29 mouse cellular contexts compared by ENCODE assay signal in the genomic region with DNA sequence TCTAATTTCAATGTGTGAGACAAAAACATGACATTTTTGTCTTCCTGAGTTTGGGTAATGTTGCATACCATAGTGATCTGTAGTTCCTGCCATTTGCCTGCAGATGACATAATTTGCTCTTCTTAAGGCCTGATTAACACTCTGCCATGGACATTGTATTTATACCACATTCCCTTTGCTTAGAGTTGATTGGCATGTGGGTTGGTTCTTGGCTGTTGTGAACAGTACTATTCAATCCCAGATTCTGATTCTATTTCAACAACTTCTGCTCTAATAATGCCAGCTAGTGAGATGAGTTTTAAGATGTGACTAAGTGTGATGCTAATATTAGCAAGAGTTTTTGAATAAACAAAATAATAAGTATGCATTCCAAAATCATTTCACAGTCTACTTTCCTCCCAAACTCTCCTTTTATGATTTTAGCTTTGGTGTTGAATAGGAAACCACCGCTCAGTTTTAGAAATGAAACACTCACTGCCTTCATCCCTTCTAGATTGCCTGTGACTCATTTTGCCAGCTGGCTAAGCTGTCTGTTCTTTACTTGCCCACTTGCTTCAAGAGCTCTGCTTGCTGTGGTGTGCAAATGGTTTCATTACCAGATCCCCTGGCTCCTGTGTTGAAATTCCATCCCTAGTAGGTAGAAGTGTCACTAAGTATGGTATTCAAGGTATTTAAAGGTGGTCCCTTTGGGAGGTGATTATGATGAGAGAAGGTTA. TPM values are rescaled to one million over a fixed set of nuclear protein-coding genes. Genes with fewer than 3 reads are reported as not detected.
DNase-seq lines count a peak whose midpoint lies in the region; ATAC-seq and TF ChIP-seq lines count a peak whose summit lies in the region.
"Had no signal": no experiment of that assay in that cellular context is flagged by ENCODE, and none has a peak within 500 bp of the region (broad histone marks: within the 10 kb centered on the region; RNA-seq: fewer than 3 reads in every experiment).

No protein-coding gene starts in this region.

- H3K27ac ChIP-seq in intestine, postnatal 0 days (ENCODE audit: low read depth, low read length): no peak overlapping the region
- no peak overlapping the region for H3K27ac ChIP-seq in intestine, embryonic 16.5 days (ENCODE audit: low read length)
- H3K27ac ChIP-seq: forebrain, embryonic 13.5 days; heart, embryonic 13.5 days; hindbrain, postnatal 0 days; liver, embryonic 12.5 days; macrophage; neural tube, embryonic 15.5 days; stomach, postnatal 0 days had no signal

- 0 out of 2 replicates have a peak, but pooled peaks have one; percentile 8 for TF ChIP-seq CTCF in intestine, postnatal 0 days (IDR thresholded peaks at IDR 0.05; ENCODE audit: low read depth)

- intact Hi-C loops in left cerebral cortex, postnatal 25 days (cut with DNase I): no loop called here
- intact Hi-C loops in heart, postnatal 25 days (cut with DNase I): no loop called here

- DNase-seq in Muller cell, postnatal 12 days (ENCODE audit: inconsistent ontology term): peak; percentile 86
- DNase-seq in layer of hippocampus, adult 8-10 months (ENCODE audit: low spot score in 2 of 2): peak; percentile 62 to 69
- DNase-seq in left cerebral cortex, postnatal 25 days (ENCODE audit: low spot score in 2 of 2): peak; percentile 45 to 86
- DNase-seq in gastrocnemius, adult 8-10 months (ENCODE audit: low spot score in 2 of 2): no peak
- DNase-seq in adrenal gland, postnatal 14 days: no peak
- DNase-seq in heart, postnatal 25 days (ENCODE audit: low spot score): no peak
- DNase-seq: adrenal gland, adult 2 months; cerebellum, adult 18-20 months; cerebellum, postnatal 36 days; heart, postnatal 4 days; kidney, adult 2 months; kidney, postnatal 14 days; lung, embryonic 14.5 days; retina, postnatal 1 day; thymus, postnatal 25 days had no signal

- no peaks in the 10 kb centered on the region for H3K27me3 ChIP-seq in intestine, postnatal 0 days (replicated peaks; ENCODE audit: control insufficient read depth, insufficient read depth, low read length)
- H3K27me3 ChIP-seq in intestine, embryonic 16.5 days (replicated peaks; ENCODE audit: control insufficient read depth, insufficient read depth, low read length): no peaks in the 10 kb centered on the region
- H3K27me3 ChIP-seq: forebrain, embryonic 13.5 days; heart, embryonic 13.5 days; liver, embryonic 12.5 days; neural tube, embryonic 15.5 days had no signal

- no peaks in the 10 kb centered on the region for H3K36me3 ChIP-seq in intestine, postnatal 0 days (ENCODE audit: control insufficient read depth, insufficient read depth)
- no peaks in the 10 kb centered on the region for H3K36me3 ChIP-seq in intestine, embryonic 16.5 days (ENCODE audit: control insufficient read depth, insufficient read depth, low read length)
- H3K36me3 ChIP-seq: G1E; heart, embryonic 13.5 days; liver, embryonic 12.5 days; neural tube, embryonic 15.5 days had no signal

- H3K4me2 ChIP-seq in intestine, postnatal 0 days (replicated peaks; ENCODE audit: low read depth): no peak overlapping the region
- H3K4me2 ChIP-seq in intestine, embryonic 16.5 days (ENCODE audit: low read depth, low read length): no peak overlapping the region
- H3K4me2 ChIP-seq: forebrain, embryonic 13.5 days; heart, embryonic 13.5 days; liver, embryonic 12.5 days; lung, embryonic 14.5 days; midbrain, embryonic 11.5 days; neural tube, embryonic 15.5 days had no signal

- no peak for ATAC-seq in intestine, postnatal 0 days
- ATAC-seq in intestine, embryonic 16.5 days: no peak
- ATAC-seq: CD4-positive, CD25-positive, alpha-beta regulatory T cell, adult 4 months; forebrain, embryonic 13.5 days; hindbrain, postnatal 0 days; liver, embryonic 12.5 days had no signal

- H3K4me3 ChIP-seq in intestine, postnatal 0 days (ENCODE audit: low read depth, low read length): no peak overlapping the region
- H3K4me3 ChIP-seq in intestine, embryonic 16.5 days (ENCODE audit: low read length): no peak overlapping the region
- H3K4me3 ChIP-seq: forebrain, embryonic 13.5 days; heart, embryonic 13.5 days; liver, embryonic 12.5 days; neural tube, embryonic 15.5 days had no signal

- H3K9ac ChIP-seq in intestine, postnatal 0 days (ENCODE audit: low read depth, low read length): no peak overlapping the region
- H3K9ac ChIP-seq in intestine, embryonic 16.5 days (ENCODE audit: low read depth, low read length): no peak overlapping the region
- H3K9ac ChIP-seq: forebrain, embryonic 13.5 days; heart, embryonic 13.5 days; liver, embryonic 12.5 days; lung, embryonic 14.5 days; neural tube, embryonic 15.5 days had no signal

- 93% methylated on average over 1 of the region's 1 CpGs for WGBS in intestine, postnatal 0 days
- 94% methylated on average over 1 of the region's 1 CpGs for WGBS in intestine, embryonic 16.5 days

- H3K9me3 ChIP-seq in intestine, postnatal 0 days (ENCODE audit: control insufficient read depth): no peaks in the 10 kb centered on the region
- no peaks in the 10 kb centered on the region for H3K9me3 ChIP-seq in intestine, embryonic 16.5 days (ENCODE audit: control insufficient read depth, low read length)
- H3K9me3 ChIP-seq: forebrain, embryonic 13.5 days; G1E; heart, embryonic 13.5 days; liver, embryonic 12.5 days; neural tube, embryonic 15.5 days had no signal

- no peaks in the 10 kb centered on the region for H3K4me1 ChIP-seq in intestine, postnatal 0 days (replicated peaks; ENCODE audit: control insufficient read depth, insufficient read depth, low read length)
- no peaks in the 10 kb centered on the region for H3K4me1 ChIP-seq in intestine, embryonic 16.5 days (ENCODE audit: control insufficient read depth, insufficient read depth, low read length)
- H3K4me1 ChIP-seq: forebrain, embryonic 13.5 days; heart, embryonic 13.5 days; liver, embryonic 12.5 days; neural tube, embryonic 15.5 days had no signal

RNA-seq across cellular contexts. Expression of a gene that starts 3.1 kb away (rescaled TPM):
- polyA plus RNA-seq in intestine, postnatal 0 days (2015; fragmentation: Nextera tagmentation; extraction: Ambion mirVana): not detected in 2 replicates
- polyA plus RNA-seq in intestine, embryonic 16.5 days (2015; fragmentation: Nextera tagmentation; extraction: Ambion mirVana): not detected in 2 replicates
- total RNA-seq in layer of hippocampus, adult 8-10 months (2022): not detected
- not detected for total RNA-seq in left cerebral cortex, postnatal 25 days (2021)
- total RNA-seq in gastrocnemius, adult 8-10 months (2022): not detected
- total RNA-seq in adrenal gland, postnatal 14 days (2021): not detected in 2 replicates
- total RNA-seq in heart, postnatal 25 days (2021): not detected
- total RNA-seq: adrenal gland, adult 2 months; gastrocnemius, postnatal 4 days; heart, postnatal 4 days; hindbrain, postnatal 0 days had no signal
- polyA plus RNA-seq: adrenal gland, adult 2 months; CD4-positive, CD25-positive, alpha-beta regulatory T cell, adult 4 months; forebrain, embryonic 13.5 days; G1E; heart, embryonic 13.5 days; hindbrain, postnatal 0 days; kidney, adult 2 months; limb, embryonic 11.5 days; liver, embryonic 12.5 days; lung, embryonic 14.5 days; macrophage; midbrain, embryonic 11.5 days; neural tube, embryonic 15.5 days; stomach, postnatal 0 days had no signal

Comparison
In these comparisons a context has a peak if more than half of its experiments do, and no peak if none do; other contexts are left out.
1. DNase-seq: peak in Muller cell, postnatal 12 days (single experiment), layer of hippocampus, adult 8-10 months (2 of 2) and left cerebral cortex, postnatal 25 days (2 of 2); none in gastrocnemius, adult 8-10 months (0 of 2), adrenal gland, postnatal 14 days (single experiment) and heart, postnatal 25 days (single experiment).